Mouse (Mus musculus): ENCODE results near the gene Parp6.

GRCm38 (mm10) chr9:59678313-59678712, 61.2 kb downstream of the Parp6 start:
- TF ChIP-seq CTCF (IDR thresholded peaks at IDR 0.05; ENCODE audit: control insufficient read depth, insufficient read depth, insufficient replicate concordance, low read depth, low read length) (no peak), POLR2A (IDR thresholded peaks at IDR 0.05; ENCODE audit: control insufficient read depth, low read depth, low read length) (no peak)
